Mouse (Mus musculus): ENCODE measurements around the gene Marcksl1. TPM values are rescaled to one million over a fixed set of nuclear protein-coding genes. Genes with fewer than 3 reads are reported as not detected.

Marcksl1 gene
- polyA plus RNA-seq, 1 experiment from 2014 or later, result 1,978 TPM

Small RNA genes lying within 50 kb of the gene (microRNA-seq; reads per million reads assigned to microRNA genes)
- gene Mir8119, result not detected

Other genes starting within 250 kb of the Marcksl1 start
- 1.7 and 1.8 TPM in 2 replicates for gene Sync, start 226.0 kb upstream of the Marcksl1 start, polyA plus RNA-seq (2016; fragmentation: Nextera tagmentation; extraction: Ambion mirVana)
- 465 and 467 TPM in 2 replicates for gene Rbbp4, start 178.2 kb upstream of the Marcksl1 start, polyA plus RNA-seq (2016; fragmentation: Nextera tagmentation; extraction: Ambion mirVana)
- gene Zbtb8os, start 177.9 kb upstream of the Marcksl1 start, polyA plus RNA-seq (2016; fragmentation: Nextera tagmentation; extraction: Ambion mirVana), result 33.3 and 33.8 TPM in 2 replicates
- gene Zbtb8a, start 135.5 kb upstream of the Marcksl1 start, polyA plus RNA-seq (2016; fragmentation: Nextera tagmentation; extraction: Ambion mirVana), result 16.1 and 17.7 TPM in 2 replicates
- gene Zbtb8b, start 72.7 kb upstream of the Marcksl1 start, polyA plus RNA-seq (2016; fragmentation: Nextera tagmentation; extraction: Ambion mirVana), result 6.0 and 6.4 TPM in 2 replicates
- gene Bsdc1, start 52.0 kb upstream of the Marcksl1 start, polyA plus RNA-seq (2016; fragmentation: Nextera tagmentation; extraction: Ambion mirVana), result 33.0 TPM in 2 replicates
- not detected in 2 replicates for gene Tssk3, start 22.6 kb upstream of the Marcksl1 start, polyA plus RNA-seq (2016; fragmentation: Nextera tagmentation; extraction: Ambion mirVana)
- gene Fam229a, start 22.4 kb upstream of the Marcksl1 start, polyA plus RNA-seq (2016; fragmentation: Nextera tagmentation; extraction: Ambion mirVana), result 0.46 TPM in 1 of 2 replicates, not detected in the other
- gene Hdac1, start 29.1 kb downstream of the Marcksl1 start, polyA plus RNA-seq (2016; fragmentation: Nextera tagmentation; extraction: Ambion mirVana), result 168 and 178 TPM in 2 replicates
- 6.4 and 7.1 TPM in 2 replicates for gene Lck, start 60.1 kb downstream of the Marcksl1 start, polyA plus RNA-seq (2016; fragmentation: Nextera tagmentation; extraction: Ambion mirVana)
- 1.7 and 2.5 TPM in 2 replicates for gene Fam167b, start 65.0 kb downstream of the Marcksl1 start, polyA plus RNA-seq (2016; fragmentation: Nextera tagmentation; extraction: Ambion mirVana)
- gene Eif3i, start 87.1 kb downstream of the Marcksl1 start, polyA plus RNA-seq (2016; fragmentation: Nextera tagmentation; extraction: Ambion mirVana), result 187 and 204 TPM in 2 replicates
- gene Tmem234, start 87.1 kb downstream of the Marcksl1 start, polyA plus RNA-seq (2016; fragmentation: Nextera tagmentation; extraction: Ambion mirVana), result 164 and 174 TPM in 2 replicates
- gene Dcdc2b, start 100.7 kb downstream of the Marcksl1 start, polyA plus RNA-seq (2016; fragmentation: Nextera tagmentation; extraction: Ambion mirVana), result 2.4 and 3.1 TPM in 2 replicates
- gene Iqcc, start 105.5 kb downstream of the Marcksl1 start, polyA plus RNA-seq (2016; fragmentation: Nextera tagmentation; extraction: Ambion mirVana), result 30.0 and 31.8 TPM in 2 replicates
- 85.9 and 91.5 TPM in 2 replicates for gene Ccdc28b, start 110.4 kb downstream of the Marcksl1 start, polyA plus RNA-seq (2016; fragmentation: Nextera tagmentation; extraction: Ambion mirVana)
- gene Txlna, start 127.5 kb downstream of the Marcksl1 start, polyA plus RNA-seq (2016; fragmentation: Nextera tagmentation; extraction: Ambion mirVana), result 90.8 and 91.1 TPM in 2 replicates
- gene Kpna6, start 159.2 kb downstream of the Marcksl1 start, polyA plus RNA-seq (2016; fragmentation: Nextera tagmentation; extraction: Ambion mirVana), result 16.0 and 18.8 TPM in 2 replicates
- 15.0 and 16.4 TPM in 2 replicates for gene Tmem39b, start 183.3 kb downstream of the Marcksl1 start, polyA plus RNA-seq (2016; fragmentation: Nextera tagmentation; extraction: Ambion mirVana)
- gene Khdrbs1, start 228.7 kb downstream of the Marcksl1 start, polyA plus RNA-seq (2016; fragmentation: Nextera tagmentation; extraction: Ambion mirVana), result 215 and 227 TPM in 2 replicates

Data from hindbrain, embryonic 12.5 days (tissue).